Mouse (Mus musculus) lung, postnatal 0 days (tissue): ENCODE results near the gene Olfr1411.

Source experiments
- CTCF ChIP-seq: IDR thresholded peaks from 2 replicates; pipeline ENCODE4 v1.5.1; 2016; ENCODE audit warnings: antibody characterized with exemption, mild to moderate bottlenecking
- EP300 ChIP-seq: IDR thresholded peaks from 2 replicates; pipeline ENCODE4 v1.6.1; 2016; ENCODE audit warnings: antibody characterized with exemption, mild to moderate bottlenecking, control low read depth

DNA sequence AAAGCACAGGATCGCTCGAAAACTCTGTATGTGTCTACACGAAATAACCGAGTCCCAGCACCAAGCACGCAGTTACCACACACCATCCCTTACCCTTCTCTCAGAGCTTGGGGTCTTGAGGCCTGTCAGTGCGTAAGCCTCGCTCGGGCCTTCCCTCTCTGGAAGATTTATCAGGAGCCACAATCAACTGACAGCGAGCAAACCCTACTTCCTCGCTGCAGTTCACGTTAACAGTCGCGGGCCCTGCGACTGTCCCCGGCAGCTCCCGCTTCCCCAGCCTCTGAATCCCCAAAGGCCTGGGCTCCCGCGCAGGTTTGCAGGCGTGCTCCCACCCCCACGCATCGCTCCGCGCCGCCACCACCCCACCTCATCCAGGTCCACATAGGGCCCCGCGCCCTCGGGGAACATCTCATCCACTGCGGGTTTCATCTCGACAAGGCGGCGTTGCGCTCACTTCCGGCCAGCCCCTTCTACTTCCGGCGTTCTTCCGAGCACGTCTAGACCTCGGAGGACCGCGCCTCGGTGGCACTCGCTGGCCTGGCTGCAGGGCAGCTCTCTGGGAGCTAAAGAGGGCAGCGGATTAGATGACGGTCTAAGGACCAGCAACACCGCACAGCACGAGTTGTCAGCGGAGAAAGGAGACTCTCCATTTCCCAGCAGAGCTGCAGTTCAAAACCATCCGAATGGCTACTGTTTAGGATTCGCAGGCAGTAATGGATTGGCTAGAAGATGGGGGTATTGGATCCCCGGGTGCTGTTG lies 47.5 kb downstream of the Olfr1411 start, which contains the start of gene Cops9:
- TF ChIP-seq CTCF (no peak), EP300 (no peak)
